Mouse (Mus musculus): ENCODE results near the gene Prkar1b. TPM values are rescaled to one million over a fixed set of nuclear protein-coding genes. Genes with fewer than 3 reads are reported as not detected.

Gene Prkar1b
- polyA plus RNA-seq, 1 experiment from 2014 or later: 193 TPM

GRCm38 (mm10) chr5:139075791-139076190, 74.0 kb downstream of the Prkar1b start:
- Histone ChIP-seq H3K36me3 (no peaks in the 10 kb centered on the region), H3K4me1 (peaks cover 30% of the 10 kb centered on the region), H3K4me3 (no peak overlapping the region), H3K9ac (replicated peaks) (no peak overlapping the region), H3K9me3 (no peaks in the 10 kb centered on the region), H3K27me3 (no peaks in the 10 kb centered on the region), H3K27ac (replicated peaks) (no peak overlapping the region), H3K4me2 (replicated peaks) (no peak overlapping the region)
- no peak for ATAC-seq (replicated peaks)
- 27% methylated on average over 9 of the region's 9 CpGs for WGBS

- peak; percentile 53; the same call in 1 of the 2 replicates for ATAC-seq (replicated peaks)
- Histone ChIP-seq H3K9me3 (no peaks in the 10 kb centered on the region), H3K27me3 (no peaks in the 10 kb centered on the region), H3K4me3 (no peak overlapping the region), H3K4me2 (replicated peaks) (no peak overlapping the region), H3K27ac (replicated peaks) (no peak overlapping the region), H3K36me3 (no peaks in the 10 kb centered on the region), H3K9ac (replicated peaks) (no peak overlapping the region), H3K4me1 (peaks cover 30% of the 10 kb centered on the region)
- WGBS: 48% methylated on average over 3 of the region's 3 CpGs
Measured at GRCm38 (mm10) chr5:139075125-139075524, 74.7 kb downstream of the Prkar1b start.

- ATAC-seq (replicated peaks): no peak
- H3K36me3 ChIP-seq: no peaks in the 10 kb centered on the region
- H3K4me2 ChIP-seq (replicated peaks): no peak overlapping the region
- 93% methylated on average over 7 of the region's 7 CpGs for WGBS
- no peak overlapping the region for H3K27ac ChIP-seq (replicated peaks)
- peaks cover 30% of the 10 kb centered on the region for H3K4me1 ChIP-seq
- H3K9ac ChIP-seq (replicated peaks): no peak overlapping the region
- no peaks in the 10 kb centered on the region for H3K27me3 ChIP-seq
- H3K4me3 ChIP-seq: no peak overlapping the region
- H3K9me3 ChIP-seq: no peaks in the 10 kb centered on the region
Measured at GRCm38 (mm10) chr5:139073977-139074376, 75.8 kb downstream of the Prkar1b start.

GRCm38 (mm10) chr5:139072866-139073265, 76.9 kb downstream of the Prkar1b start:
- H3K9me3 ChIP-seq: no peaks in the 10 kb centered on the region
- WGBS: 92% methylated on average over 5 of the region's 5 CpGs
- H3K27me3 ChIP-seq: no peaks in the 10 kb centered on the region
- H3K9ac ChIP-seq (replicated peaks): no peak overlapping the region
- no peak overlapping the region for H3K4me3 ChIP-seq
- H3K4me2 ChIP-seq (replicated peaks): no peak overlapping the region
- H3K36me3 ChIP-seq: no peaks in the 10 kb centered on the region
- peaks cover 24% of the 10 kb centered on the region for H3K4me1 ChIP-seq
- ATAC-seq (replicated peaks): no peak
- H3K27ac ChIP-seq (replicated peaks): no peak overlapping the region

DNA sequence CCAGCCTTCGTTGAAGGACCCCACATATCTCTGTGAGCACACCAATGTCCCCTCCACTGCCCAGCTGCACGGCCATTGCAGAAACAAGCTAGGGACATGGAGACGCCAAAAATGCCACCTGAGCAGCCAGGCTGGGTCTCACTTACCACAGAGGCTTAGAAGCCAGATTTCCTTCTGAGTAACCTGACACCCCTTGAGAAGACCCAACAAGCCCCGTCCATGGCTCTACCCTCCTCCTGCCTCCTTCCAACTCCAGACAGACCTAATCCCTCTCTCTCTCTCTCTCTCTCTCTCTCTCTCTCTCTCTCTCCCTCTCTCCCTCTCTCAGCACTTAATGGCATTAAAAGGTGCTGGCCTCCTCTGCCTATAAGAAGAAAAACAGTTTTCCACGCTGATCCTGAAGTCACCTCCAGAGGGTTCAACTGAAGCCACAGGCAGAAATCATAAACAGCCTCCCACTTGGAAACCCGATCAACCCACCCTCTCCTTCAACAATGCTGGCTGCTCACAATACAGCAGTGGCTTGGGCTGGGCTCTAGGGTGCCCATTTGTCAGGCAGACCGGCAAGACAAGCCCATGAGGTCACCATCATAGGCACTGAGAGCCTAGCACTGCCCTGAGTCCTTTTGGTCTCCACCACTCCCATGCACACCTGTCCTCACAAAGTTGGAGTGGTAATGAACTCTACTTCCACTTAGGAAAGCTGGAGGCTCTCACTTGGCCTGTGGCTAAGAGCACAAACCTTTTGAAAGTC, 82.8 kb downstream of the Prkar1b start:
- Histone ChIP-seq H3K4me1 (no peaks in the 10 kb centered on the region), H3K4me3 (no peak overlapping the region), H3K27ac (replicated peaks) (no peak overlapping the region), H3K27me3 (no peaks in the 10 kb centered on the region), H3K9ac (replicated peaks) (no peak overlapping the region), H3K36me3 (no peaks in the 10 kb centered on the region), H3K9me3 (no peaks in the 10 kb centered on the region), H3K4me2 (replicated peaks) (no peak overlapping the region)
- ATAC-seq (replicated peaks): no peak
- 56% methylated on average over 7 of the region's 7 CpGs for WGBS

DNA sequence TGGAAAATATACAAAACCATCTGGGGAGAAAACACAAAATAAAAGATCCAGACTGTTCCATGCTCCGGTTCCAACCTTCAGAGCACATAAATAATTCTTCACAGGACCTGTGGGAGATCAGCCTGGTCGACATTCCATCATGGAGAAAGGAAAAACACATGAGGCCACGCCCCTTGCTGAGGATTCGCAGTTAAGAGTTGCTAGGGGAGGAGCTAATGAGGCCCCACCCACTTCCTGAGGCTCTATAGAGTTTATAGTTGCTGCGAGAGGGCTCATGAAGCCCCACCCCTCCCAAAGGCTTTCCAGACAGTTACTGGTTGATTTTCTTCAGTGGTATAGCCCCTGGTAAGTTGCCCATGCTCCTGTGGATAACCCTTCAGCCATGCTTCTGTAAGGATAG, 85.2 kb downstream of the Prkar1b start:
- no peak for ATAC-seq (replicated peaks)
- Histone ChIP-seq H3K27ac (replicated peaks) (no peak overlapping the region), H3K4me2 (replicated peaks) (no peak overlapping the region), H3K27me3 (no peaks in the 10 kb centered on the region), H3K36me3 (no peaks in the 10 kb centered on the region), H3K9ac (replicated peaks) (no peak overlapping the region), H3K9me3 (no peaks in the 10 kb centered on the region), H3K4me3 (no peak overlapping the region), H3K4me1 (no peaks in the 10 kb centered on the region)
- WGBS: 66% methylated on average over 5 of the region's 5 CpGs

- 58% methylated on average over 5 of the region's 5 CpGs for WGBS
- no peaks in the 10 kb centered on the region for H3K27me3 ChIP-seq
Measured at GRCm38 (mm10) chr5:139061680-139062079, 88.1 kb downstream of the Prkar1b start.

DNA sequence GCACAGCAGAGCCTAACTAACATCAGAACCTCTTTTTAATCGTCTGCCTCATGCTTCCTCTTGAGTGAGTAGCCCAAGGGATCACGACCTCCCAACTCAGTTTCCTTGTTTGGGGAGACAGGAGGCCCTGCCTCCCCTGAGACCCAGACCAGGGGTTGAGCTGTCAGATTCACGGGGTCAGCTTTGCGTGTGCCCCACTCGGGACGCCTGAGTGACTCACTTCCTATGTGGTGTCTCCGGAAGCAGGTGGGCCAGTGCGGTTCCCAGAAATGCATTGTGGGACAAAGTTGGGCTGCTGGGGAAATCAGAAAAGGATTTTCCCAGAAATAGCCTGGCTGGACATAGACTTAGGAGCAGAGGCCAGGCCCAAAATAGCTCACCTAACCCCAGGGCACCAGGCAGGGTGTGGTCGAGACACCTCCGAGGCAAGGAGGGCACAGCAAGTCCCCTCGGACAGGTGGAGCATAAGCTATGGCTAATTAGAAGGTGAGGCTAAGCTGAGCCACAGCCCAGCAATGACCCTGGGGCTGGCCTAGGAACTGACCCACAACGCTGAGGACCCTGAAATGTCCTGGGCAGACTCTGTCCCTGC, 89.2 kb downstream of the Prkar1b start:
- H3K4me2 ChIP-seq (replicated peaks): no peak overlapping the region
- no peaks in the 10 kb centered on the region for H3K9me3 ChIP-seq
- WGBS: 87% methylated on average over 12 of the region's 12 CpGs
- H3K4me3 ChIP-seq: no peak overlapping the region
- H3K36me3 ChIP-seq: no peaks in the 10 kb centered on the region
- no peaks in the 10 kb centered on the region for H3K4me1 ChIP-seq
- ATAC-seq (replicated peaks): no peak
- no peak overlapping the region for H3K27ac ChIP-seq (replicated peaks)
- H3K27me3 ChIP-seq: no peaks in the 10 kb centered on the region
- H3K9ac ChIP-seq (replicated peaks): no peak overlapping the region

More at GRCm38 (mm10) chr5:139061680-139062079, 88.1 kb downstream of the Prkar1b start:
- no peak for ATAC-seq (replicated peaks)
- H3K9ac ChIP-seq (replicated peaks): no peak overlapping the region
- no peaks in the 10 kb centered on the region for H3K36me3 ChIP-seq
- no peak overlapping the region for H3K4me3 ChIP-seq
- H3K9me3 ChIP-seq: no peaks in the 10 kb centered on the region
- H3K4me1 ChIP-seq: no peaks in the 10 kb centered on the region
- H3K4me2 ChIP-seq (replicated peaks): no peak overlapping the region
- no peak overlapping the region for H3K27ac ChIP-seq (replicated peaks)

- no peaks in the 10 kb centered on the region for H3K27me3 ChIP-seq
- peaks cover 11% of the 10 kb centered on the region for H3K4me1 ChIP-seq
- no peak for ATAC-seq (replicated peaks)
- H3K27ac ChIP-seq (replicated peaks): no peak overlapping the region
- H3K9ac ChIP-seq (replicated peaks): no peak overlapping the region
- 85% methylated on average over 10 of the region's 10 CpGs for WGBS
- H3K9me3 ChIP-seq: no peaks in the 10 kb centered on the region
- H3K4me3 ChIP-seq: no peak overlapping the region
- no peak overlapping the region for H3K4me2 ChIP-seq (replicated peaks)
- H3K36me3 ChIP-seq: 0 out of 2 replicates have a peak, but pooled peaks cover 5% of the 10 kb centered on the region
Measured at GRCm38 (mm10) chr5:139053176-139053575, 96.6 kb downstream of the Prkar1b start.

- H3K9me3 ChIP-seq: no peaks in the 10 kb centered on the region
- H3K4me1 ChIP-seq: peaks cover 17% of the 10 kb centered on the region
- H3K9ac ChIP-seq (replicated peaks): no peak overlapping the region
- WGBS: 32% methylated on average over 18 of the region's 18 CpGs
- peak overlapping the region; percentile 24; the same call in 1 of the 2 replicates for H3K27ac ChIP-seq (replicated peaks)
- no peaks in the 10 kb centered on the region for H3K27me3 ChIP-seq
- no peak overlapping the region for H3K4me3 ChIP-seq
- no peak overlapping the region for H3K4me2 ChIP-seq (replicated peaks)
- peak; percentile 55; the same call in 1 of the 2 replicates for ATAC-seq (replicated peaks)
- H3K36me3 ChIP-seq: 0 out of 2 replicates have a peak, but pooled peaks cover 5% of the 10 kb centered on the region
Measured at GRCm38 (mm10) chr5:139051276-139051675, 98.5 kb downstream of the Prkar1b start.

DNA sequence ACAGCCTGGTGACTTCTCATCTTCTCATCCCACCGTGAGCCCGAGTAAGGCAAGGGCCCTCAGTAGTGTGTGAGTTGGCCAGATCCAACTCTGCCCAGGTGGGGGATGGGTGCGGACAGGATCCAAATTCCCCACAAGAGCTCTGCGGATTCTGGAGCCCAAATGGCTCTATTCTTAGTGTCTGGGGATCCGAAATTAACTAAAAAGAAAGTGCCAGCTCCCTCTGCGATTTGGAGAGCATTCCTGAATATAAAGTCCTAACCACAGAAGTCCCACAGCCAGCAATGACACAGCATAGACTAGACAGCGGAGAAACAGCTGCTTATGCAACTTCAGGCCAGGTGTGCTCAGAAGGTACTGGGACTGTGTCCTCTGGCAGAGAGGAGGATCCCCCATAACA, 100.4 kb downstream of the Prkar1b start:
- Histone ChIP-seq H3K9me3 (no peaks in the 10 kb centered on the region), H3K4me3 (no peak overlapping the region), H3K4me1 (peaks cover 17% of the 10 kb centered on the region), H3K9ac (replicated peaks) (no peak overlapping the region), H3K27ac (replicated peaks) (no peak overlapping the region), H3K4me2 (replicated peaks) (no peak overlapping the region), H3K27me3 (no peaks in the 10 kb centered on the region), H3K36me3 (0 out of 2 replicates have a peak, but pooled peaks cover 5% of the 10 kb centered on the region)
- ATAC-seq (replicated peaks): no peak
- WGBS: 81% methylated on average over 7 of the region's 7 CpGs

DNA sequence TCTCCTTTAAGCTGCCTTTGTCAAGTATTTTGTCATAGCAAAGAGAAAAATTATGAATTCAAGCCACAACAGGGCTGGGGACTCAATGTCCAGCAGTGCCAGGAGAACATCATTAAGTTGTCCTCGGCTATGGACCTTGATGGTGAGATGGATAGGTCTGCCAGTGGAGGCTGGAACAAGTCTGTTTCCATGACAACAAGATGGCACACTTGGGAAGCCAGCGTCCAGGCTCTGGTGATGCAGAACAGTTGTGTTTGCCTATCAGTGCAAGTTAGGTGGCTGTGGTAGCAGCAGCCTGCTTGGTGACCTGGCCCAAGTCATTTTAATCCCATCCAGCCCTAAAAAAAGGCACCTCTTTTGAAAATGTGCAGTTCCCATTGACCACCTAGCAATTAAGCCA, 102.6 kb downstream of the Prkar1b start:
- 42% methylated on average over 2 of the region's 2 CpGs for WGBS
- peaks cover 17% of the 10 kb centered on the region for H3K4me1 ChIP-seq
- H3K4me2 ChIP-seq (replicated peaks): no peak overlapping the region
- no peak for ATAC-seq (replicated peaks)
- no peaks in the 10 kb centered on the region for H3K9me3 ChIP-seq
- no peak overlapping the region for H3K27ac ChIP-seq (replicated peaks)
- H3K9ac ChIP-seq (replicated peaks): no peak overlapping the region
- H3K27me3 ChIP-seq: no peaks in the 10 kb centered on the region
- H3K36me3 ChIP-seq: 0 out of 2 replicates have a peak, but pooled peaks cover 5% of the 10 kb centered on the region
- no peak overlapping the region for H3K4me3 ChIP-seq
